Mouse (Mus musculus): Measurements from ENCODE around the gene Fam83f.

DNA sequence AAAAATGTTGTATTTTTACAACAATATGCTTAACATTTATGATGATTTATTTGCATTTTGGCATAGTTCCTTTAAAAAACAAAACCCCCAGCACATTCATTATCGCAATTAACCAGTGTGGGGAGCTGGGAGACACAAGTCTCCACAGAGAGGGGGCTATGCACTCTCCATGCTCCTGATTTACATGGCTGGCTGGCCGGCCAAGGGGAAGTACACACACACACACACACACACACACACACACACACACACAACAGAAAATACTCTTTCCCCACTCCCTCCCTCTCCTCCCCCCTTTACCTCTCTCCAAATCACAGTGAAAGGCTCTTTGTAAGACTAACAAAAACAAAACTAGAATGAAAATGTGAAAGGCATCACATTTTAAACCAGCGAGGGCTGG lies 50.7 kb downstream of the Fam83f start:
- TF ChIP-seq CTCF (IDR thresholded peaks at IDR 0.05) (no peak), EP300 (IDR thresholded peaks at IDR 0.05; ENCODE audit: insufficient read depth, low read depth, low read length) (no peak)
